Mouse (Mus musculus) liver, embryonic 14.5 days (tissue): ENCODE data around the gene Impad1. TPM values are rescaled to one million over a fixed set of nuclear protein-coding genes. Genes with fewer than 3 reads are reported as not detected.

ENCODE experiments used
- ATAC-seq: fragments of 200-750 bp; cut with Nextera tagmentation; 2 replicates; pipeline ENCODE4 v1.8.0; 2017; ENCODE audit warnings: moderate number of reproducible peaks, mild to moderate bottlenecking, moderate library complexity; ENCODE audit not compliant: insufficient read depth
- DNase-seq, 3 experiments: peaks; one replicate each; pipeline ENCODE4 v3.0.0-alpha.2; 2012 to 2013; ENCODE audit warnings: low read depth in 3 of 3, low spot score in 3 of 3
- H3K27ac ChIP-seq: fragments of 300-500 bp; sonication (generic); 2 replicates; pipeline ENCODE4 v1.5.1; 2014; ENCODE audit warnings: moderate library complexity, mild to moderate bottlenecking, control low read depth, inconsistent platforms
- H3K27me3 ChIP-seq: fragments of 300-500 bp; sonication (generic); 2 replicates; pipeline ENCODE4 v1.6.1; 2014; ENCODE audit warnings: mild to moderate bottlenecking, low read length, moderate library complexity; ENCODE audit not compliant: control insufficient read depth, insufficient read depth
- H3K36me3 ChIP-seq: fragments of 300-500 bp; sonication (generic); replicated peaks from 2 replicates; pipeline ENCODE4 v1.6.1; 2014; ENCODE audit warnings: low read depth; ENCODE audit not compliant: control insufficient read depth, insufficient read depth
- H3K4me1 ChIP-seq, 2 experiments: fragments of 200-500 bp in 1 of 2; fragments of 300-500 bp in 1 of 2; sonication (generic) in 1 of 2; replicated peaks; 2 replicates each; pipeline ENCODE4 v1.6.1; 2012 to 2014; ENCODE audit warnings: antibody characterized with exemption in 1 of 2, inconsistent platforms in 1 of 2, low read length in 1 of 2; ENCODE audit not compliant: control insufficient read depth in 2 of 2, insufficient read depth in 2 of 2
- H3K4me2 ChIP-seq: fragments of 300-500 bp; sonication (generic); 2 replicates; pipeline ENCODE4 v1.6.1; 2014; ENCODE audit warnings: low read depth, mild to moderate bottlenecking, control low read depth, moderate library complexity
- H3K4me3 ChIP-seq, 2 experiments: fragments of 200-500 bp in 1 of 2; fragments of 300-500 bp in 1 of 2; sonication (generic) in 1 of 2; 2 replicates each; pipeline ENCODE4 v1.5.1; 2012 to 2014; ENCODE audit warnings: low read depth in 2 of 2, low read length in 2 of 2, mild to moderate bottlenecking in 2 of 2, control low read depth in 1 of 2, inconsistent platforms in 1 of 2, moderate library complexity in 1 of 2; ENCODE audit not compliant: insufficient read depth in 1 of 2
- H3K9ac ChIP-seq: fragments of 300-500 bp; sonication (generic); replicated peaks from 2 replicates; pipeline ENCODE4 v1.6.1; 2014; ENCODE audit warnings: mild to moderate bottlenecking, control low read depth, moderate library complexity
- H3K9me3 ChIP-seq: fragments of 300-500 bp; sonication (generic); 2 replicates; pipeline ENCODE4 v1.6.1; 2016; ENCODE audit warnings: low read length, mixed read lengths; ENCODE audit not compliant: control insufficient read depth
- CTCF ChIP-seq: IDR thresholded peaks from 2 replicates; pipeline ENCODE4 v1.5.1; 2016; ENCODE audit warnings: antibody characterized with exemption, low read depth, control low read depth
- EP300 ChIP-seq: IDR thresholded peaks from 2 replicates; pipeline ENCODE4 v1.6.1; 2016; ENCODE audit warnings: antibody characterized with exemption, low read depth
- WGBS: fragments of 180-500 bp; shearing (Covaris S2); extraction: QIAGEN DNeasy Blood & Tissue Kit; methylation state at CpG from one replicate; pipeline ENCODE4 v1.1.7; 2014; ENCODE audit not compliant: insufficient replicate concordance; 5-methylcytosine and 5-hydroxymethylcytosine counted together
- polyA plus RNA-seq, 2 experiments: library from polyadenylated mRNA; depleted of rRNA in 1 of 2; stranded (reverse) in 1 of 2; unstranded in 1 of 2; fragments of >200 nt; fragmentation: Nextera tagmentation in 1 of 2; extraction: Ambion mirVana in 1 of 2; gene quantifications; 2 replicates each; pipeline versions ENCODE4 v1.2.1 to v1.2.3; 2012 to 2014

Gene Impad1
- polyA plus RNA-seq, 2 experiments, result 4.6 to 7.1 TPM

DNA sequence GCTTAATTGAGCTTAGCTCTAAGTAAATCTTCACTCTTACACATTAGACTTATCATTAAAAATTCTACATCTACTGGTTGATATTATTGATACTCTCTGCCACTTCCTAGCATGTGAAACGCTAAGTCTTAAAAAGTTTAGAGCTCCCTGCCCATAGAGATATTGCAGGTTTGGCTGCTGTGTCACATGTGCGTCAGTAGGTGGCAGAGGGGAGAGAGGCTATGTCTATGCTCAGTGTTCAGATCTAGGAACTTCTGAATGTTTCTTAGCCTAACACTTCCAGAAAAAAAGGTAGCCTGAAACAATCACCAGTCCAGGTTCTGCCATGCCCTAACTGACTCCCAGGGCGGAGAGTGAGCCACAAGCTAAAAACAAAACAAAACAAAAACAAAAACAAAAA lies 63.7 kb downstream of the Impad1 start:
- Histone ChIP-seq H3K9ac (no peak overlapping the region), H3K36me3 (no peaks in the 10 kb centered on the region), H3K4me3 (no peak overlapping the region), H3K4me2 (no peak overlapping the region), H3K27ac (no peak overlapping the region), H3K27me3 (no peaks in the 10 kb centered on the region), H3K9me3 (no peaks in the 10 kb centered on the region), H3K4me1 (no peaks in the 10 kb centered on the region)
- no peak for ATAC-seq
- no peak for DNase-seq
- TF ChIP-seq CTCF, result peak; percentile 60
- no peak for TF ChIP-seq EP300
- 40% methylated on average over 3 of the region's 3 CpGs for WGBS

DNA sequence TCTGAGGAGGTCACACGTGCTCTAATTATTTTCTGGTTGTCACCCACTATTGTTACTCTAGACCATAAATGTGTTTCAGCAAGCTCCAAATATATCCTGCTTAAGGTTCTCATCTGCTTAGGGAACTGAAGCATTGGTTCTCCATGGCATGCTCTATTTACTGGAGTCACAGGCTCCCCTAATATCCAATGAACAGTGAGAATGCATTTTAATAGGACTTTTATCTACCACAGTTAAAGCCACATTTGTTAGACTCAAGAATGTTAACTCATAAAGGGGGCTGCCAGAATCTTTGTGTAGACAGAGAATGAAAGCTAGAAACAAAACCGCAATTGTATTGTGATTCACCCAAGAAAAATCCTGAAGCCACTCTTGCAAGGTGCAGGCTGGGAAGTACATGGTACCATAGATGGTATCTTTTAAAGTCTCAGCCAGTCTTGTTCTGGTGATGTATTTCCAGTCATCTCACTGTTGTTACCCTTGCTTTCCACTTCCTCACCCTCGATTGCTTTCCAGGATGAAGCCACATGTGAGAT lies 66.8 kb downstream of the Impad1 start:
- no peaks in the 10 kb centered on the region for H3K36me3 ChIP-seq
- no peak for ATAC-seq
- no peak for TF ChIP-seq EP300
- TF ChIP-seq CTCF, result no peak

DNA sequence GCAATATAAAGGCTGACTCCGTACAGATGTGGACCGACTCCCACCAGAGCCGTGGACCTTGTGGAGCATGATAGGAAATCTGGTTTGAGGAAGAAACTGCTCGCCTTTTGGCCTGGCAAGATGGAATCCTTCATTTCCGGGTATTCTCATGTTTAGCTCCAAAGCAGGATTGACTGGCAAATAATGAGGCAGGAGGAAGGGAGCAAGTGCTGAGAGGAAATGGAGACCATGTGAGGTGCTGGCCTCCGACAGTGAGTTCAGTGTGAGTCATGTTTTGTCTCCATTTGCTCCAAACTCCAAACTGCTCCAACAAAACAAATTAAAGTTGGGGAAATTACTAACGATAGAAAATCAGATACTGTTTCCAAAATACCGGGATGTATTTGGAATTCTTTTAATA lies 69.3 kb downstream of the Impad1 start:
- Histone ChIP-seq H3K27me3 (no peaks in the 10 kb centered on the region), H3K36me3 (no peaks in the 10 kb centered on the region), H3K9me3 (no peaks in the 10 kb centered on the region), H3K4me2 (no peak overlapping the region), H3K4me1 (no peaks in the 10 kb centered on the region), H3K27ac (no peak overlapping the region), H3K9ac (no peak overlapping the region), H3K4me3 (no peak overlapping the region)
- DNase-seq (no peak), ATAC-seq (no peak)
- TF ChIP-seq EP300, result no peak
- no peak for TF ChIP-seq CTCF
- WGBS, result 51% methylated on average over 8 of the region's 8 CpGs

More for the DNA sequence above, 66.8 kb downstream of the Impad1 start:
- Histone ChIP-seq H3K4me3 (no peak overlapping the region), H3K4me1 (no peaks in the 10 kb centered on the region), H3K27me3 (no peaks in the 10 kb centered on the region), H3K27ac (no peak overlapping the region), H3K9me3 (no peaks in the 10 kb centered on the region), H3K4me2 (no peak overlapping the region), H3K9ac (no peak overlapping the region)
- WGBS, result 44% methylated on average over 3 of the region's 3 CpGs
- no peak for DNase-seq

DNA sequence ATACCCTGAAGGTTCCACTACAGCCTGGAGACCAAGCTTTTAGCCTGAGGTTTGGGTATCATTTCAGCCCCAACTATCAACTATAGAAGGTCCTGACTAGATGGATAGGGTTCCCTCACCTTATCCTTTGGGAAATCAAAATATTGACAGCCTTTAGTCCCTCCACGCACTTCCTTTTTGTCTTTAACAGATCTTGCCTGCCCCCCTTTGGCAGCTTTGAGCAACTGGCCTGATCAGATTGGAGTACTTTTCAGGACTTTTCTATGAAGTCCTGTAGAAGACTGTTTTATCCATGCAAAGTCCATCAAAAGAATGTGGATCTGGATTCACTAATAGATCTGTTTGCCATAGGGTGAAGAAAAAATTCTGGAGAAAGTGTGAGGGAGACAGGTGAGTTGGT lies 71.1 kb downstream of the Impad1 start:
- Histone ChIP-seq H3K9ac (no peak overlapping the region), H3K27me3 (no peaks in the 10 kb centered on the region), H3K4me3 (no peak overlapping the region), H3K4me2 (no peak overlapping the region), H3K4me1 (no peaks in the 10 kb centered on the region), H3K36me3 (no peaks in the 10 kb centered on the region), H3K9me3 (no peaks in the 10 kb centered on the region), H3K27ac (no peak overlapping the region)
- 31% methylated on average over 1 of the region's 1 CpGs for WGBS
- DNase-seq (no peak), ATAC-seq (no peak)
- TF ChIP-seq CTCF, result no peak
- no peak for TF ChIP-seq EP300

DNA sequence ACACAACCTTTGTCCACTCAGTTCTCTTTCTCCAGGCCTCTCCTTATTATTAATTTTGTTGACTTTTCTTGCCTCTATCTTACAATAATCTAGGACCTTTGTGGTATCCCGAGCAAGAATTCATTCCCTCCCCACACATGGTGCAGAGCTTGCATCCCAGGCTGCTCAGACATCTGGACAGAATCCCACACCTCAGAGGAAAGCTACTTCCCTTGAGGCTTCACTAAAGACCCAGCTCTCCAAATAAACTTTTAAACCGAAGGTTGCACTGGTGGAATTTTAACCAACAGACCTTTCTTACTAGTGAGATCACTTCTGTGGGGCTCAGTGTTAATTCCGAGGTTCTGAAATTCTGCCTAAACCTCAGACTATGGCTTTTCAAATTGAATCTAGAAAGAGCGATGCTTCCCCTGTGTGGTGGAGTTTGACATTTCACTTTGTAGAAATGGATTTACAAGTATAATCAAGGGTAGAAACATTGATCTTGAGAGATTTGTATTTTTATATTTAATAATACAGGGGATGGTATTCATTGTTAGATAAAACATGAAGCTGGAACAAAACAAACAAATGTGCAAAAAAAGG lies 75.3 kb downstream of the Impad1 start:
- Histone ChIP-seq H3K9me3 (no peaks in the 10 kb centered on the region), H3K4me2 (no peak overlapping the region), H3K27me3 (no peaks in the 10 kb centered on the region), H3K4me3 (no peak overlapping the region), H3K4me1 (no peaks in the 10 kb centered on the region), H3K36me3 (no peaks in the 10 kb centered on the region), H3K27ac (no peak overlapping the region), H3K9ac (no peak overlapping the region)
- TF ChIP-seq CTCF (no peak), EP300 (no peak)
- WGBS, result 50% methylated on average over 4 of the region's 4 CpGs
- DNase-seq, result no peak
- ATAC-seq, result no peak
